Mouse (Mus musculus): ENCODE data around the gene Sh2d7. TPM values are rescaled to one million over a fixed set of nuclear protein-coding genes. Genes with fewer than 3 reads are reported as not detected.
A peak's percentile ranks its signal among the peaks of the same experiment; 100 is the strongest.
"Not testable (repeated sequence)": the region's sequence is repeated elsewhere in the genome, so short reads cannot be mapped to it uniquely, and the experiment has no call there.

Sh2d7 gene
- polyA plus RNA-seq, 1 experiment from 2014 or later, result not detected

DNA sequence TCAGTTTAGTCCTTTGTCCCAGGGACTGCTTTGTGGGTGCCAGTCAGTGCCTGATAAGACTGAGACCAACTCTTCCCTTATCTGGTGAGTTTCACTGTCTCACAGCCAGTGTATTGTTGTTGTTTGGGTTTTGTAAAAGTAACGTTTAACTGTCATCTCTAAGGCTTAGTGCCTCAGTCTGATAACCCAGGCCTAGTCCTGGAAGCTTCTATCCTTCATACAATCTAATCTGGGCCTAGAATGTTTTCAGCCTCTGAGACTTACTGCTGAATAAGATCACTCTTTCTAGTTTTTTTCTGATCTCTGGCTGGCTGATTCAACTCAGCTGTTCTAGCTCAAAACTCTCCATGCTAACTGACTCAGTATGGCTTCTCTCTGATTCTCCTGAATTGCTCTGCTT is 44.9 kb downstream of the Sh2d7 start:
- Histone ChIP-seq H3K9me3 (no peaks in the 10 kb centered on the region), H3K27ac (no peak overlapping the region), H3K27me3 (no peaks in the 10 kb centered on the region), H3K4me1 (peaks cover 13% of the 10 kb centered on the region), H3K4me3 (no peak overlapping the region), H3K4me2 (no peak overlapping the region), H3K9ac (no peak overlapping the region), H3K36me3 (no peaks in the 10 kb centered on the region)
- ATAC-seq (ENCODE audit: insufficient number of reproducible peaks, low FRiP score, low TSS enrichment, low read depth), result no peak
- WGBS, result 39% methylated on average over 1 of the region's 1 CpGs

DNA sequence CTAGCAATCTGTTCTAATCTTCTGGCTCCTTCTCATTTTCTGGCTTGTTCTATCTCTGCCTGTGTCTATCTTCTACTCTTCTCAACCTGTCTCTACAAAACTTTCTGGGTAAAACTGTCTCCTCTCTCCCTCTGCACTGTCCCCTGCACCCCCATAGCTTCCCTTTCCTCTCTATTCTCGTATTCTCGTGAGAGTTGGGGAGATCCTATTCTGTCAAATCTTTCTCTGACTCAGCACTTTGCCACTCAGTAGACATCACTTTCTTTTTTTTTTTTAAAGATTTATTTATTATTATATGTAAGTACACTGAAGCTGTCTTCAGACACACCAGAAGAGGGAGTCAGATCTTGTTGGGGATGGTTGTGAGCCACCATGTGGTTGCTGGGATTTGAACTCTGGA is 45.3 kb downstream of the Sh2d7 start:
- H3K9ac ChIP-seq; H3K9me3 ChIP-seq; H3K4me2 ChIP-seq; ATAC-seq (ENCODE audit: insufficient number of reproducible peaks, low FRiP score, low TSS enrichment, low read depth); H3K27me3 ChIP-seq; H3K4me3 ChIP-seq; H3K27ac ChIP-seq; H3K36me3 ChIP-seq: not testable (repeated sequence)
- 81% methylated on average over 2 of the region's 2 CpGs for WGBS
- peaks cover 13% of the 10 kb centered on the region for H3K4me1 ChIP-seq

- Histone ChIP-seq H3K4me1 (peaks cover 13% of the 10 kb centered on the region), H3K4me3 (peak overlapping the region; percentile 75), H3K9me3 (no peaks in the 10 kb centered on the region), H3K27ac (no peak overlapping the region), H3K9ac (no peak overlapping the region), H3K4me2 (peak overlapping the region; percentile 83), H3K27me3 (no peaks in the 10 kb centered on the region), H3K36me3 (peaks cover 3% of the 10 kb centered on the region)
- no peak for ATAC-seq (ENCODE audit: insufficient number of reproducible peaks, low FRiP score, low TSS enrichment, low read depth)
- 32% methylated on average over 5 of the region's 5 CpGs for WGBS
These were observed 47.0 kb downstream of the Sh2d7 start for GRCm38 (mm10) chr9:54585839-54586198.

DNA sequence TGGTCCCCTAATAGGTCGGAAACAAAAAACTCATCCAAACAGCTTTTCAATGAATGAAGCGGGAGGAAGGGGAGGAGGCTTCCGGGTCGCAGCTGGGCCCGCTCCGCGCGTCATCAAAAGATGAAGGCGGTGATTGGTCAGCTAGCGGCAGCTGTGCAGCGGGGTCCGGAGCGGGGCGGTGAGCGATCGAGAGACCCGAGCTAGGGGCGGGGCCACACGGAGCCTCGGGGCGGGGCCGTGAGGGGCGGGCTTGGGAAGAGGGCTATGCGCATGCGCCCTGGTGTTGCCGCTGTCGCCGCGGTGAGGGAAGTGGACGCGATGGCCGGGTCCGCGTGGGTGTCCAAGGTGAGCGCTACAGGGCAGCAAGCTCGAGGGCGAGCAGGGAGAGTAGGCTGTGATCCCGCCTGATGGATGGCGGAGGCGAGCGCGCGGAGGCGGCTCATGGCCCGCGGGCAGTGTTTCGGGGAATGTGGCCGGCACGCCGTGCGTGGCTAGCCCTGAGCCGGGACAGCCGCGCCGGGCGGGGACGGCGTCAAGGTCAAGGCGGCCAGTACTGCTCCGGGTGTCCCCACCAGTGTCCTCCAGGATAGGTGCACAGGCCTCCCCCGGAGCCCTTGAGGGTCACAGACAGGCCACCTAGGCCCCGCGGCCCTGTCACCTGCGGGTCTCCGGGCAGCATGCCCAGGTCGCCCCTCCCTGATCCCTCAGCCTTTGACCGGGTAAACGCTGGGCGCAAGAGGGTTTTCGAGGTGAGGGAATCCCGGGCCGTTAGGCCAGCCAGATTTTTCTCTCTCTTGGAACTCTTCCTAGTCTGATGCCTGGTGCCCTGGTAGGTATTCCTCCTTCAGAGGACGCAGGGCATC is 47.6 kb downstream of the Sh2d7 start, which contains the start of gene Idh3a:
Gene Idh3a (plus strand): TSS at position 136 of the 863 bp plus-strand sequence.
- 0% methylated on average over 72 of the region's 73 CpGs for WGBS
- Histone ChIP-seq H3K4me3 (peak within 1 kb of the TSS; percentile 75), H3K4me1 (peaks cover 13% of the 10 kb centered on the region), H3K36me3 (peaks cover 7% of the 10 kb centered on the region), H3K9ac (peak within 1 kb of the TSS; percentile 81), H3K4me2 (peak within 1 kb of the TSS; percentile 83), H3K27me3 (no peaks in the 10 kb centered on the region), H3K9me3 (no peaks in the 10 kb centered on the region), H3K27ac (no peak within 1 kb of the TSS)
- peak; percentile 98 for ATAC-seq (ENCODE audit: insufficient number of reproducible peaks, low FRiP score, low TSS enrichment, low read depth)

DNA sequence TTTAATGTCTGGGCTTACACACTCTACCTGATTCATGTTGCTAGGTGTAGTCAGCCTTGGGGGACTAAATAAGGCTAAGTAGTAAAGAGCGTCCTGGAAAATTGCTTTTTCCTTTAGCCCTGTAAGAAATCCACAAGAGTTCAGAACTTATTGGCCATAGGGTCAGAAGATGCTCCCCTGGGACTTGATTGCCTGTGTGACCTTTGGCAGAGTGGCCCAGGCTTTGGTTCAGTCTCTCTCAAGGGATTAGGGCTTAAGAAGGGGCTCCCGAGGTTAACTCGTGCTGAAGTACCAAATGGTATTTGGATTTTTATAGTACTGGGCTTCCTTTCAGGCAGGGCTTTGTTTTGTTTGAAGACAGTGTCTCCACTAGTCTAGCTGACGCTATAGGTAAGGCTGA is 49.1 kb downstream of the Sh2d7 start:
- Histone ChIP-seq H3K9me3 (no peaks in the 10 kb centered on the region), H3K9ac (no peak overlapping the region), H3K27me3 (no peaks in the 10 kb centered on the region), H3K4me1 (peaks cover 13% of the 10 kb centered on the region), H3K36me3 (peaks cover 17% of the 10 kb centered on the region), H3K27ac (no peak overlapping the region), H3K4me3 (no peak overlapping the region), H3K4me2 (no peak overlapping the region)
- WGBS, result 50% methylated on average over 4 of the region's 4 CpGs
- ATAC-seq (ENCODE audit: insufficient number of reproducible peaks, low FRiP score, low TSS enrichment, low read depth), result no peak

DNA sequence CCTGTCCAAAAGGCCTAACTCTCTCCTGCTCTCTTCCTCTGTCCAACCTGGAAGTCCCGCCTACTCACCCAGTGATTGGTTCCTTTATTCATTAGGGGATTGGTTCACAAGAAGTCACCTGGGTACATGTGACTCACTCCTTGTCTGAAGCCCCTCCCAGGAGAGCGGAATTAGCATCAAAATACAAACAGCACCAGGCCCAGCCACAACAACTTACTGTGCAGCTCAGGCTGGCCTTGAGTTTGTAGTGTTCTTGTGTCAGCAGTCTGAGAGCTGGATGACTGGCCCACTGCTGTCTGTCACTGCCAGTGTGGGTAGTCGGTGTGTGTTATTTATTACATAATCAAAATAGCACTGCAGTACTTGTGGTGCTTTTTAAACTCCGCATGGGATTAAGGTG is 54.9 kb downstream of the Sh2d7 start:
- H3K4me1 ChIP-seq; H3K27me3 ChIP-seq; H3K9me3 ChIP-seq; H3K9ac ChIP-seq; H3K27ac ChIP-seq; H3K4me2 ChIP-seq; H3K4me3 ChIP-seq; ATAC-seq (ENCODE audit: insufficient number of reproducible peaks, low FRiP score, low TSS enrichment, low read depth): not testable (repeated sequence)
- H3K36me3 ChIP-seq, result peaks cover 72% of the 10 kb centered on the region
- WGBS, result 84% methylated on average over 4 of the region's 4 CpGs

Other genes with a start within 250 kb of the Sh2d7 start
- 3.4 and 4.3 TPM in 2 replicates for gene Dmxl2, start 37.4 kb upstream of the Sh2d7 start, polyA plus RNA-seq (2015; fragmentation: Nextera tagmentation; extraction: Ambion mirVana)
- gene Cib2, start 21.2 kb downstream of the Sh2d7 start, polyA plus RNA-seq (2015; fragmentation: Nextera tagmentation; extraction: Ambion mirVana), result 19.8 and 23.0 TPM in 2 replicates
- 95.5 and 117 TPM in 2 replicates for gene Idh3a, start 47.4 kb downstream of the Sh2d7 start, polyA plus RNA-seq (2015; fragmentation: Nextera tagmentation; extraction: Ambion mirVana)
- 5.3 and 6.0 TPM in 2 replicates for gene Acsbg1, start 122.9 kb downstream of the Sh2d7 start, polyA plus RNA-seq (2015; fragmentation: Nextera tagmentation; extraction: Ambion mirVana)
- gene Dnaja4, start 159.9 kb downstream of the Sh2d7 start, polyA plus RNA-seq (2015; fragmentation: Nextera tagmentation; extraction: Ambion mirVana), result 10.1 and 14.8 TPM in 2 replicates
- 150 and 151 TPM in 2 replicates for gene Wdr61, start 195.5 kb downstream of the Sh2d7 start, polyA plus RNA-seq (2015; fragmentation: Nextera tagmentation; extraction: Ambion mirVana)
- 582 and 638 TPM in 2 replicates for gene Crabp1, start 225.8 kb downstream of the Sh2d7 start, polyA plus RNA-seq (2015; fragmentation: Nextera tagmentation; extraction: Ambion mirVana)